Mouse (Mus musculus) liver, adult 2 months (tissue): ENCODE measurements around the gene Ctbp1.

ENCODE experiments used
- CTCF ChIP-seq: fragments of 200-500 bp; IDR thresholded peaks from 2 replicates; pipeline ENCODE4 v1.5.1; 2011; ENCODE audit warnings: low read depth, low read length, control low read depth
- POLR2A ChIP-seq: fragments of 200-500 bp; IDR thresholded peaks from 2 replicates; pipeline ENCODE4 v1.6.1; 2011; ENCODE audit warnings: low read length, control low read depth; ENCODE audit not compliant: insufficient read depth; ENCODE audit errors: extremely low read depth

DNA sequence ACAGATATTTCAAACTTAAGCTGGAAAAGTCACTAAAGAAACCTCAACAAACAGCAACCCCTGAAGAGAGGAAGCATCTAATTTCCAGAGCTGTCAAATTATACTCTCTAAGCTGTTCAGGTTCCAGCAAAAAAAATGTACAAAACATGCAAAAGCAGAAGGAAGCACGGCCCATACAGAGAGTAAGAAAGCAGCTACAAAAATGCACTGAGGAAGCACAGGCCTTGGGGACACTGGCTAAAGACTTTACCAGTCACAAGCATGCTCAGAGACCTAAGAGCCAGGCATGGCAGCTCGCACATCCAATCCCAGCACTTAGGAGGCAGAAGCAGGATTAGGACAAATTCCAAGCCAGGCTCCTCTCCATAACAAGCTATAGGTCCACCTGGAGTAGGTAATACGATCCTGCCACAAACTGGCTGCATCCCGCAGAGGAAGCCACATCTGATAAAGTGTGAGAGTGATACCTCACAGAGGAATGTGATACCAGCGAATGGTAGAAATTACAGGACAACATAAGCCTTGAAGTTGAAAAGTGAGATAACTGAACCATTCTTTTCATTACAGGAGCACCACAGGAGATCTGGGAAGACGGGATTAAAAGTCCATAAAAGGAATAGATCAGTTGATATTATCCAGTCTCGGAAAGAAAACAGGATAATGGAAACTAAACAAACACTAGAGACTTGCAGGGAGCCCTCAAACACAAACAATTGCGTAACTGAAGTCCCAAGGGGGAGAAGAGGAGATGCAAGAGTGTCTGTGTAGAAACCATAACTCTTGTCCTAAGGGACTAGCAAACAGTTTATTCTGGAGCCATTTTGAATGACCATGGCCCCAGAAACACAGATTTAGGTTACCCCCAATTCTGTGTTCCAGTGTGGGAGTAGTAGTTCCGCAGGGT, 51.7 kb downstream of the Ctbp1 start:
- TF ChIP-seq CTCF (no peak), POLR2A (no peak)
